Mouse (Mus musculus) hindbrain, postnatal 0 days (tissue): ENCODE data around the gene Ctnnd2. TPM values are rescaled to one million over a fixed set of nuclear protein-coding genes. Genes with fewer than 3 reads are reported as not detected.
A peak's percentile ranks its signal among the peaks of the same experiment; 100 is the strongest.

ENCODE experiments used
- ATAC-seq: fragments of 200-750 bp; cut with Nextera tagmentation; 2 replicates; pipeline ENCODE4 v1.8.0; 2017; ENCODE audit warnings: mild to moderate bottlenecking, moderate TSS enrichment, moderate library complexity
- DNase-seq: peaks from one replicate; pipeline ENCODE4 v3.0.0-alpha.2; 2015; ENCODE audit warnings: low spot score
- H3K27ac ChIP-seq: fragments of 300-500 bp; sonication (generic); 2 replicates; pipeline ENCODE4 v1.5.1; 2014; ENCODE audit warnings: mild to moderate bottlenecking
- H3K27me3 ChIP-seq: fragments of 300-500 bp; sonication (generic); 2 replicates; pipeline ENCODE4 v1.6.1; 2014; ENCODE audit warnings: low read length, mixed read lengths; ENCODE audit not compliant: insufficient read depth
- H3K36me3 ChIP-seq: fragments of 300-500 bp; sonication (generic); 2 replicates; pipeline ENCODE4 v1.6.1; 2014; ENCODE audit warnings: low read length, mixed read lengths; ENCODE audit not compliant: insufficient read depth
- H3K4me1 ChIP-seq: fragments of 300-500 bp; sonication (generic); 2 replicates; pipeline ENCODE4 v1.6.1; 2014; ENCODE audit warnings: antibody characterized with exemption, low read length, mixed read lengths; ENCODE audit not compliant: insufficient read depth
- H3K4me2 ChIP-seq: fragments of 300-500 bp; sonication (generic); 2 replicates; pipeline ENCODE4 v1.6.1; 2014; ENCODE audit warnings: low read depth, mild to moderate bottlenecking, low read length, moderate library complexity, mixed read lengths
- H3K4me3 ChIP-seq: fragments of 300-500 bp; sonication (generic); 2 replicates; pipeline ENCODE4 v1.5.1; 2014; ENCODE audit warnings: low read length
- H3K9ac ChIP-seq: fragments of 300-500 bp; sonication (generic); replicated peaks from 2 replicates; pipeline ENCODE4 v1.6.1; 2014; ENCODE audit warnings: mild to moderate bottlenecking, low read length, moderate library complexity, mixed read lengths
- H3K9me3 ChIP-seq: fragments of 300-500 bp; sonication (generic); 2 replicates; pipeline ENCODE4 v1.6.1; 2016; ENCODE audit warnings: low read length, mixed read lengths
- CTCF ChIP-seq: IDR thresholded peaks from 2 replicates; pipeline ENCODE4 v1.5.1; 2016; ENCODE audit warnings: antibody characterized with exemption, control low read depth, low read depth
- WGBS: fragments of 180-500 bp; shearing (Covaris S2); extraction: QIAGEN DNeasy Blood & Tissue Kit; methylation state at CpG from one replicate; pipeline ENCODE4 v1.1.7; 2014; 5-methylcytosine and 5-hydroxymethylcytosine counted together
- polyA plus RNA-seq: library from polyadenylated mRNA; unstranded; fragments of >200 nt; fragmentation: Nextera tagmentation; extraction: Ambion mirVana; gene quantifications from 2 replicates; pipeline ENCODE4 v1.2.1, GENCODE M21; 2015
- total RNA-seq: library from RNA; depleted of rRNA; stranded (reverse); fragments of >200 nt; gene quantifications from 2 replicates; pipeline ENCODE4 v1.2.3, GENCODE M21; 2014

The Ctnnd2 gene
- total and polyA plus RNA-seq, 2 experiments from 2014 or later: 67.2 to 157 TPM

- ATAC-seq (peak; percentile 62; the same call in 1 of the 2 replicates), DNase-seq (peak; percentile 30)
- Histone ChIP-seq H3K4me2 (no peak overlapping the region), H3K27me3 (no peaks in the 10 kb centered on the region), H3K36me3 (no peaks in the 10 kb centered on the region), H3K4me3 (no peak overlapping the region), H3K4me1 (no peaks in the 10 kb centered on the region), H3K9me3 (no peaks in the 10 kb centered on the region), H3K9ac (no peak overlapping the region), H3K27ac (no peak overlapping the region)
- 61% methylated on average over 8 of the region's 8 CpGs for WGBS
- TF ChIP-seq CTCF: no peak
Measured at GRCm38 (mm10) chr15:30570254-30570800, 397.9 kb downstream of the Ctnnd2 start.

- Histone ChIP-seq H3K9me3 (no peaks in the 10 kb centered on the region), H3K9ac (no peak overlapping the region), H3K27ac (no peak overlapping the region), H3K4me1 (no peaks in the 10 kb centered on the region), H3K27me3 (no peaks in the 10 kb centered on the region), H3K4me3 (no peak overlapping the region), H3K4me2 (no peak overlapping the region), H3K36me3 (no peaks in the 10 kb centered on the region)
- no peak for TF ChIP-seq CTCF
- 49% methylated on average over 5 of the region's 5 CpGs for whole genome bisulfite sequencing
- DNase-seq (peak; percentile 51), ATAC-seq (peak; percentile 38; the same call in 1 of the 2 replicates)
Measured at GRCm38 (mm10) chr15:30587446-30587845, 415.1 kb downstream of the Ctnnd2 start.

GRCm38 (mm10) chr15:30590865-30591264 lies 418.5 kb downstream of the Ctnnd2 start:
- ATAC-seq (no peak), DNase-seq (no peak)
- H3K4me2 ChIP-seq: no peak overlapping the region
- 94% methylated on average over 6 of the region's 6 CpGs for WGBS
- no peaks in the 10 kb centered on the region for H3K4me1 ChIP-seq
- H3K4me3 ChIP-seq: no peak overlapping the region
- no peaks in the 10 kb centered on the region for H3K36me3 ChIP-seq
- no peak overlapping the region for H3K9ac ChIP-seq
- no peaks in the 10 kb centered on the region for H3K9me3 ChIP-seq
- H3K27ac ChIP-seq: no peak overlapping the region
- TF ChIP-seq CTCF: no peak
- H3K27me3 ChIP-seq: no peaks in the 10 kb centered on the region

GRCm38 (mm10) chr15:30595507-30595906 lies 423.1 kb downstream of the Ctnnd2 start:
- Histone ChIP-seq H3K4me2 (no peak overlapping the region), H3K36me3 (no peaks in the 10 kb centered on the region), H3K27ac (no peak overlapping the region), H3K4me3 (no peak overlapping the region), H3K27me3 (no peaks in the 10 kb centered on the region), H3K4me1 (no peaks in the 10 kb centered on the region), H3K9ac (no peak overlapping the region), H3K9me3 (no peaks in the 10 kb centered on the region)
- no peak for TF ChIP-seq CTCF
- WGBS: 30% methylated on average over 1 of the region's 1 CpGs
- ATAC-seq (no peak), DNase-seq (no peak)

DNA sequence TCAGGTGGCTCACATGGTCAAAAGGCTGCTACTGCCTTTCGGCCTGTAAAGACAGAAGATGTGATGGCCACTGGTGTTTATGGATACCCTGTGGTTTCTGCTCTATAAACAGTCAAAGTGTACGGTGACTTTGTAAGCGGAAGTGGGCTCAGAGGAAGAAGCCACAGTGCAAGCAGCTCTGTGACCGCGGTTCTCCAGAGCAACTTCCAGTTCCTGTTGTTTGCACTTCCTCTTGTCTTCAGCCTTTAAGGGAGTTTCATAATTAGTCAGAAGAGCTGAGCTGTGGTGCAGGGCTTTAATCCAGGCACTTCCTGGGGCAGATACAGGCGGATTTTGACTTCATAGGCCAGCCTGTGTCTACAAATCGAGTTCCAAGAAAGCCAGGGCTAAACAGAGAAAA lies 438.2 kb downstream of the Ctnnd2 start:
- Histone ChIP-seq H3K9ac (no peak overlapping the region), H3K36me3 (no peaks in the 10 kb centered on the region), H3K27ac (no peak overlapping the region), H3K4me2 (no peak overlapping the region), H3K9me3 (no peaks in the 10 kb centered on the region), H3K4me1 (no peaks in the 10 kb centered on the region), H3K4me3 (no peak overlapping the region), H3K27me3 (no peaks in the 10 kb centered on the region)
- DNase-seq (no peak), ATAC-seq (no peak)
- 88% methylated on average over 7 of the region's 7 CpGs for WGBS
- no peak for TF ChIP-seq CTCF

- ATAC-seq: no peak
- no peak for DNase-seq
- Histone ChIP-seq H3K27me3 (no peaks in the 10 kb centered on the region), H3K4me2 (no peak overlapping the region), H3K36me3 (no peaks in the 10 kb centered on the region), H3K4me1 (no peaks in the 10 kb centered on the region), H3K9me3 (no peaks in the 10 kb centered on the region), H3K27ac (no peak overlapping the region), H3K4me3 (no peak overlapping the region), H3K9ac (no peak overlapping the region)
- WGBS: 64% methylated on average over 7 of the region's 7 CpGs
- TF ChIP-seq CTCF: no peak
Measured at GRCm38 (mm10) chr15:30615451-30615850, 443.1 kb downstream of the Ctnnd2 start.

DNA sequence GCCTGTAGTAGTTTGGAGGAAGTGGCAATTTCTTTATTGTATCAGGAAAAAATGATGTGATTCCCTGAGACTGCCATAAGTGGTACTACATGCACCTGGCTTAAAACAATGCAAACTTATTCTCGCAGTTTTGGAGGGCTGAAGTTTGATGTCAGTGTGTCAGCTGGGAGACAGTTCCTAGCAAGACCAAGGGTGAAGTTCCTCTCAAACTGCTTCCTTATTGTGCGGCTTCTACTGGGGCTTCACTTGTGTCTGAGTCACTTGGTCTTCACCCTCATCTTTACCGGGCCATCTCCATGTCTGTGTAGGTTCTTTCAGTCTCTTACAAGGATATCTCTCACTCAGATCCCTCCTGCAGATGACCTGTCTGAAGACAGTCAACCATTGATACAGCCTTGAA lies 444.5 kb downstream of the Ctnnd2 start:
- Histone ChIP-seq H3K9ac (no peak overlapping the region), H3K9me3 (no peaks in the 10 kb centered on the region), H3K27ac (no peak overlapping the region), H3K36me3 (no peaks in the 10 kb centered on the region), H3K4me1 (no peaks in the 10 kb centered on the region), H3K27me3 (no peaks in the 10 kb centered on the region), H3K4me2 (no peak overlapping the region), H3K4me3 (no peak overlapping the region)
- ATAC-seq (no peak), DNase-seq (no peak)
- TF ChIP-seq CTCF: no peak
- WGBS: 89% methylated on average over 3 of the region's 3 CpGs
